Mouse (Mus musculus): Measurements from ENCODE around the gene Trh. TPM values are rescaled to one million over a fixed set of nuclear protein-coding genes. Genes with fewer than 3 reads are reported as not detected.

Trh gene
- total and polyA plus RNA-seq, 3 experiments, result not detected

GRCm38 (mm10) chr6:92255346-92255745 is 10.9 kb upstream of the Trh start:
- H3K9me3 ChIP-seq (replicated peaks; ENCODE audit: insufficient read depth, low read length), result no peaks in the 10 kb centered on the region
- no peaks in the 10 kb centered on the region; a peak in 1 of 4 replicates for H3K36me3 ChIP-seq (ENCODE audit: control insufficient read depth in 1 of 2, insufficient read depth in 2 of 2, low read length in 2 of 2)
- TF ChIP-seq UBTF (IDR thresholded peaks at IDR 0.05; ENCODE audit: borderline replicate concordance, insufficient read depth, low read depth, low read length) (no peak), KAT2A (conservative IDR thresholded peaks at IDR 0.05; ENCODE audit: low read depth, low read length) (no peak), TCF12 (IDR thresholded peaks at IDR 0.05; ENCODE audit: low read depth, low read length) (no peak), RAD21 (IDR thresholded peaks at IDR 0.05; ENCODE audit: low read depth, low read length) (no peak), CTCF (IDR thresholded peaks at IDR 0.05 in 2 of 3, conservative IDR thresholded peaks at IDR 0.05 in 1 of 3; ENCODE audit: control insufficient read depth in 1 of 3, insufficient read depth in 1 of 3, low read depth in 2 of 3, low read length in 3 of 3, poor library complexity in 1 of 3, severe bottlenecking in 1 of 3) (peak in 1 of 3 experiments; percentile 15; a peak in 1 of 6 replicates)
- H3K4me3 ChIP-seq (ENCODE audit: control insufficient read depth in 1 of 2, insufficient read depth in 1 of 2, low read depth in 2 of 2, low read length in 2 of 2), result no peak overlapping the region
- H3K27me3 ChIP-seq (ENCODE audit: control insufficient read depth in 1 of 2, insufficient read depth in 2 of 2, low read length in 2 of 2), result no peaks in the 10 kb centered on the region; a peak in 1 of 4 replicates
- no peak overlapping the region for H3K27ac ChIP-seq (ENCODE audit: control insufficient read depth, low read depth, low read length)
- DNase-seq (ENCODE audit: low read depth, low spot score), result no peak
- no peaks in the 10 kb centered on the region for H3K79me2 ChIP-seq (ENCODE audit: control insufficient read depth, insufficient read depth, low read length, poor library complexity)
- no peak overlapping the region for H3K9ac ChIP-seq (ENCODE audit: control insufficient read depth, low read depth, low read length, poor library complexity, severe bottlenecking)
- H3K4me1 ChIP-seq (ENCODE audit: control insufficient read depth in 1 of 2, insufficient read depth in 2 of 2, low read length in 2 of 2), result 0 out of 4 replicates have a peak, but pooled peaks cover 0 to 10% of the 10 kb centered on the region in 2 experiments

- Histone ChIP-seq H3K27me3 (ENCODE audit: control insufficient read depth in 1 of 2, insufficient read depth in 2 of 2, low read length in 2 of 2) (peaks cover 0 to 2% of the 10 kb centered on the region in 2 experiments; a peak in 3 of 4 replicates), H3K27ac (ENCODE audit: control insufficient read depth, low read depth, low read length) (no peak overlapping the region), H3K9ac (ENCODE audit: control insufficient read depth, low read depth, low read length, poor library complexity, severe bottlenecking) (no peak overlapping the region), H3K36me3 (ENCODE audit: control insufficient read depth in 1 of 2, insufficient read depth in 2 of 2, low read length in 2 of 2) (no peaks in the 10 kb centered on the region), H3K9me3 (replicated peaks; ENCODE audit: insufficient read depth, low read length) (no peaks in the 10 kb centered on the region), H3K4me3 (ENCODE audit: control insufficient read depth in 1 of 2, insufficient read depth in 1 of 2, low read depth in 2 of 2, low read length in 2 of 2) (no peak overlapping the region), H3K4me1 (ENCODE audit: control insufficient read depth in 1 of 2, insufficient read depth in 2 of 2, low read length in 2 of 2) (no peaks in the 10 kb centered on the region), H3K79me2 (ENCODE audit: control insufficient read depth, insufficient read depth, low read length, poor library complexity) (no peaks in the 10 kb centered on the region)
- no peak for DNase-seq (ENCODE audit: low read depth, low spot score)
- TF ChIP-seq MYB (IDR thresholded peaks at IDR 0.05; ENCODE audit: low read depth, low read length) (no peak), MAZ (IDR thresholded peaks at IDR 0.05; ENCODE audit: low read depth, low read length) (no peak), TCF12 (IDR thresholded peaks at IDR 0.05; ENCODE audit: low read depth, low read length) (no peak), MXI1 (IDR thresholded peaks at IDR 0.05; ENCODE audit: low read depth, low read length) (no peak), TAL1 (IDR thresholded peaks at IDR 0.05; ENCODE audit: low read length) (no peak), POLR2A (IDR thresholded peaks at IDR 0.05; ENCODE audit: control insufficient read depth in 1 of 2, insufficient read depth in 1 of 2, low read depth in 1 of 2, low read length in 2 of 2, poor library complexity in 1 of 2) (no peak), NRF1 (IDR thresholded peaks at IDR 0.05; ENCODE audit: insufficient read depth, low read depth, low read length, poor library complexity, severe bottlenecking) (no peak), ZKSCAN1 (IDR thresholded peaks at IDR 0.05; ENCODE audit: low read depth, low read length) (no peak), EP300 (IDR thresholded peaks at IDR 0.05; ENCODE audit: low read depth in 1 of 2, low read length in 2 of 2) (no peak), RCOR1 (IDR thresholded peaks at IDR 0.05; ENCODE audit: low read depth, low read length) (no peak), BHLHE40 (IDR thresholded peaks at IDR 0.05; ENCODE audit: borderline replicate concordance, low read depth, low read length) (no peak), GABPA (IDR thresholded peaks at IDR 0.05; ENCODE audit: low read depth, low read length) (no peak), MEF2A (IDR thresholded peaks at IDR 0.05; ENCODE audit: extremely low read depth, insufficient replicate concordance, low read depth, low read length, poor library complexity, severe bottlenecking) (no peak), MYC (IDR thresholded peaks at IDR 0.05; ENCODE audit: low read depth, low read length) (no peak), MAFK (IDR thresholded peaks at IDR 0.05; ENCODE audit: borderline replicate concordance, low read depth, low read length) (no peak)
These were observed 8.9 kb upstream of the Trh start for GRCm38 (mm10) chr6:92253253-92253870.
